Mouse (Mus musculus) megakaryocyte, embryonic 14.5 days (primary cell): Measurements from ENCODE around the gene Parp9.

Source experiments
- FLI1 ChIP-seq: IDR thresholded peaks from 2 replicates; pipeline ENCODE4 v1.6.1; 2012; ENCODE audit warnings: low read length, inconsistent platforms, mixed read lengths
- GATA1 ChIP-seq: IDR thresholded peaks from 3 replicates; pipeline ENCODE4 v1.6.1; 2012; ENCODE audit warnings: mixed read lengths, low read length, inconsistent platforms, borderline replicate concordance

DNA sequence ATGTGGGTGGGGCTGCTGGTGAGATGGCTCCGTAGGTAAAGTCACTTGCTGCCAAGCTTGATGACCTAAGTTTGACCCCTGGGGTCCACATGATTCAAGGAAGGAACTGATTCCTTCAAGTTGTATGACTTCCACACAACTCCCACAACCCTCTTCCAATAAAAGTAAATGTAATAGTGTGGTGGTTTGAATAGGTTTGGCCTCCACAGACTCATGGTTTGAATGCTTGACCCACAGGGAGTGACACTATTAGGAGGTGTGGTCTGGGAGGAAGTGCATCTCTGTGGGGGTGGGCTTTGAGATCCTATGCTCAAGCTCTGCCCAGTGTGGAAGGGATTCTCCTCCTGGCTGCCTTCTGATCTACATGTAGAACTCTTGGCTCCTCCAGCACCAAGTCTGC, 35.8 kb downstream of the Parp9 start:
- TF ChIP-seq GATA1 (no peak), FLI1 (no peak)
